Mouse (Mus musculus) adrenal gland, adult (tissue): ENCODE measurements around the gene Glod4.

Experiments used
- DNase-seq, 2 experiments: peaks; one replicate each; pipeline ENCODE4 v3.0.0; 2022 to 2023; ENCODE audit warnings: low spot score in 1 of 2; ENCODE audit not compliant: inconsistent age in 2 of 2

Glod4 gene

GRCm38 (mm10) chr11:76148055-76149008 is 95.2 kb downstream of the Glod4 start:
- DNase-seq, result no peak

GRCm38 (mm10) chr11:76146187-76147010 is 97.1 kb downstream of the Glod4 start:
- no peak for DNase-seq

- no peak for DNase-seq
These were observed 98.4 kb downstream of the Glod4 start for GRCm38 (mm10) chr11:76145169-76145568.

GRCm38 (mm10) chr11:76144386-76144785 is 99.1 kb downstream of the Glod4 start:
- no peak for DNase-seq

GRCm38 (mm10) chr11:76137996-76138395 is 105.5 kb downstream of the Glod4 start:
- peak in 1 of 2 experiments; percentile 53 for DNase-seq

- DNase-seq, result peak; percentile 69 to 85
These were observed 107.7 kb downstream of the Glod4 start for GRCm38 (mm10) chr11:76135641-76136437.

- peak; percentile 46 to 71 for DNase-seq
These were observed 112.7 kb downstream of the Glod4 start for GRCm38 (mm10) chr11:76130859-76131258.

GRCm38 (mm10) chr11:76125386-76125785 is 118.1 kb downstream of the Glod4 start:
- DNase-seq, result no peak

- no peak for DNase-seq
These were observed 120.0 kb downstream of the Glod4 start for GRCm38 (mm10) chr11:76123517-76123916.

- no peak for DNase-seq
These were observed 121.0 kb downstream of the Glod4 start for GRCm38 (mm10) chr11:76122571-76122970.

GRCm38 (mm10) chr11:76121086-76121485 is 122.4 kb downstream of the Glod4 start:
- DNase-seq, result no peak

GRCm38 (mm10) chr11:76120407-76120901 is 123.1 kb downstream of the Glod4 start:
- DNase-seq, result peak in 1 of 2 experiments; percentile 43

- DNase-seq, result no peak
These were observed 133.1 kb downstream of the Glod4 start for GRCm38 (mm10) chr11:76110416-76110815.

GRCm38 (mm10) chr11:76106551-76107496 is 136.7 kb downstream of the Glod4 start:
- no peak for DNase-seq

- DNase-seq, result no peak
These were observed 142.4 kb downstream of the Glod4 start for GRCm38 (mm10) chr11:76101154-76101553.

GRCm38 (mm10) chr11:76099193-76099975 is 144.1 kb downstream of the Glod4 start:
- peak in 1 of 2 experiments; percentile 80 for DNase-seq

GRCm38 (mm10) chr11:76093610-76094009 is 149.9 kb downstream of the Glod4 start:
- DNase-seq, result no peak

- peak; percentile 86 to 94 for DNase-seq
These were observed 153.7 kb downstream of the Glod4 start for GRCm38 (mm10) chr11:76089776-76090175.

- no peak for DNase-seq
These were observed 155.0 kb downstream of the Glod4 start for GRCm38 (mm10) chr11:76088506-76088905.
